Mouse (Mus musculus) megakaryocyte, embryonic 14.5 days (primary cell): ENCODE results near the gene Sema5b. TPM values are rescaled to one million over a fixed set of nuclear protein-coding genes. Genes with fewer than 3 reads are reported as not detected.
A peak's percentile ranks its signal among the peaks of the same experiment; 100 is the strongest.

Experiments
- H3K27me3 ChIP-seq: replicated peaks from 2 replicates; pipeline ENCODE3; 2012; ENCODE audit warnings: inconsistent platforms
- H3K36me3 ChIP-seq: replicated peaks from 2 replicates; pipeline ENCODE3; 2012; ENCODE audit warnings: low read length, inconsistent platforms, mixed read lengths
- H3K4me1 ChIP-seq: 2 replicates; pipeline ENCODE4 v1.6.1; 2012; ENCODE audit warnings: inconsistent platforms
- H3K4me3 ChIP-seq: replicated peaks from 2 replicates; pipeline ENCODE3; 2012; ENCODE audit warnings: moderate library complexity, mild to moderate bottlenecking, inconsistent platforms
- H3K9me3 ChIP-seq: 2 replicates; pipeline ENCODE4 v1.6.1; 2012; ENCODE audit warnings: inconsistent platforms
- FLI1 ChIP-seq: IDR thresholded peaks from 2 replicates; pipeline ENCODE4 v1.6.1; 2012; ENCODE audit warnings: low read length, inconsistent platforms, mixed read lengths
- GATA1 ChIP-seq: IDR thresholded peaks from 3 replicates; pipeline ENCODE4 v1.6.1; 2012; ENCODE audit warnings: mixed read lengths, low read length, inconsistent platforms, borderline replicate concordance
- polyA plus RNA-seq: library from polyadenylated mRNA; stranded (reverse); fragments of >175 nt; gene quantifications from 2 replicates; pipeline ENCODE4 v1.2.3, GENCODE M21; 2012; ENCODE audit warnings: low replicate concordance; ENCODE audit not compliant: insufficient read depth

Gene Sema5b
- polyA plus RNA-seq, 1 experiment = not detected

- no peak overlapping the region for H3K4me3 ChIP-seq
- peaks cover 12% of the 10 kb centered on the region; the same call in 1 of the 2 replicates for H3K9me3 ChIP-seq
- peaks cover 5% of the 10 kb centered on the region; the same call in 1 of the 2 replicates for H3K4me1 ChIP-seq
- no peaks in the 10 kb centered on the region for H3K36me3 ChIP-seq
- peaks cover 38% of the 10 kb centered on the region for H3K27me3 ChIP-seq
- no peak for TF ChIP-seq GATA1
- TF ChIP-seq FLI1 = no peak
These were observed 123.0 kb downstream of the Sema5b start for GRCm38 (mm10) chr16:35663831-35664414.

GRCm38 (mm10) chr16:35664847-35665246 lies 123.9 kb downstream of the Sema5b start:
- Histone ChIP-seq H3K27me3 (peaks cover 30% of the 10 kb centered on the region), H3K4me3 (no peak overlapping the region), H3K36me3 (no peaks in the 10 kb centered on the region), H3K9me3 (peaks cover 5% of the 10 kb centered on the region; the same call in 1 of the 2 replicates), H3K4me1 (peaks cover 5% of the 10 kb centered on the region; the same call in 1 of the 2 replicates)
- no peak for TF ChIP-seq FLI1
- no peak for TF ChIP-seq GATA1

- H3K27me3 ChIP-seq = peaks cover 16% of the 10 kb centered on the region
- peaks cover 9% of the 10 kb centered on the region for H3K4me1 ChIP-seq
- peak overlapping the region; percentile 33 for H3K4me3 ChIP-seq
- no peaks in the 10 kb centered on the region for H3K36me3 ChIP-seq
- TF ChIP-seq GATA1 (no peak), FLI1 (no peak)
- H3K9me3 ChIP-seq = peaks cover 9% of the 10 kb centered on the region
These were observed 136.7 kb downstream of the Sema5b start for GRCm38 (mm10) chr16:35677511-35678113.

DNA sequence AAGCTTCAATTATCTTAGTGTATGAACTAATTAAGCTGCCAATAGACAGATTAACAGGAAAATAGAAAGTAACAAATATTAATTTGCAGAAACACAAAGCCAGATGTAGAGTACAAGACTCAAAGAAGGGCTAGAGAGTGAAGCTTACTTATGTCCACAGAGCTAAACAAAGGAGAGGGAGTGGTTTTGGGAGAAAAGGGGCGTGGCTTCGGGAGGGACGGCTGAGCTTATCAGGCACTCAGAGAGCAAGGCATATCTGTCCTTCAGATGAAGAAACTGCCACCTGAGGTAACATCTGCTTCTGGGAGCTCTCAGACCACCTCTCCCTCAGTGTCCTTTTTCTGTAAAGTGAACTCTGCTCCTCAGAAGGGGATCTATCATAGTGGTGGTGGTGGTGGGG lies 137.5 kb downstream of the Sema5b start:
- H3K4me1 ChIP-seq = peaks cover 9% of the 10 kb centered on the region

DNA sequence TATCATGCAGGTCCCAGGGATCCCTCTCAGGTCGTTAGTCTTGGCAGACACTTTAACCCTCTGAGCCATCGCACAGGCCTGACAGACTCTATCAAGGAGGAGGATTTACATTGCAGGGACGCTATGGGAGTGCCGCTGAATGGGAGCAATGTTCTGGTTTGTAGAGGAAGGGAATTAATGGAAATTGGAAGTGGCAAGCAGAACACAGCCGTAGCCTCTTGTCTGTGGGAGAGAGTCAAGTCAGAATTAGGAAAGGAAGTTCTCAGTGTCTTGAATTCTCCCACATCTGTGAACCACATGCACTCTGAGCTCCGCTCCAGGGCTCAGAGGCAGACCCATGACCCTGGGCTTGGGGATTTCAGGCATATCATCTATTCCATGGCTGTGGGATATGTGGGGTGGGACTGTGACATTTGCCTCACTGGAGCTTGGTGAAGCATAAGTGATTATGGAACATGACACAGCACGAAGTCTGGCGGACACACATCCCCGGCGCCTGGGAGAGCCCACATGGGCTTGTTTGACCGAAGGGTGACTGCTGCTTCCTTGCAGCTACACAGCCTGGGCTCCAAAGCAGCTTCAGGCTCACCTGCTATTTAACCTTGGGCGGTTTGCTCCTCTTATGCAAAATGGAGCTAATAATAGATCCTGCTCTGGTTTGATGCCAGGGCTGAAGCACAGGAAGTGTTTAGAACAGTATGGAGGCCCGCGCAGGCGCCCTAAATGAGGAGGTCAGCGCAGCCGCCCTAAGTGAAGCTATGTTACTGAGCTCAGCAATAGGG lies 140.6 kb downstream of the Sema5b start:
- peaks cover 13% of the 10 kb centered on the region for H3K27me3 ChIP-seq
- H3K9me3 ChIP-seq = no peaks in the 10 kb centered on the region
- H3K4me3 ChIP-seq = no peak overlapping the region
- TF ChIP-seq GATA1 (no peak), FLI1 (no peak)
- H3K36me3 ChIP-seq = no peaks in the 10 kb centered on the region
- H3K4me1 ChIP-seq = peaks cover 9% of the 10 kb centered on the region

More for the DNA sequence above, 137.5 kb downstream of the Sema5b start:
- TF ChIP-seq GATA1 (no peak), FLI1 (no peak)
- peaks cover 12% of the 10 kb centered on the region for H3K27me3 ChIP-seq
- no peak overlapping the region for H3K4me3 ChIP-seq
- H3K9me3 ChIP-seq = peaks cover 6% of the 10 kb centered on the region
- no peaks in the 10 kb centered on the region for H3K36me3 ChIP-seq

DNA sequence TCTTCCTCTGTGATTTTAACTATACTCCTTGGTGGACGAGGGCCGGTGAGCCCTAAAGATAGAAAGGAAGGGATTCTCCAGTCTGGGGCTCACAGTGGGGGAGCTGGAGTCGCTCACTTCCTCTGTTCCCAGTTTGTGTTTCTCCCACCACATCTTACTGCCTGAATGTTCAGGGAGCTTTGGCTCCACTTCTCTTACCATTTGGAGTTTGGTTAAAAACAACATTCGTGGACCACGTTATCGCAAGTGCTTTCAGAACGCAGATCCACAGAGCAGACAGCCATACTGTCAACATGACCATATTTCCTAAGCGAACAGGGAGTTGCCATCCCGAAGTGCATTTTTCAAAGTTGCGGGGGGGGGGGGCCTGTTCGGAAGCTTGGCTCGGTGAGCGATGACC lies 144.1 kb downstream of the Sema5b start:
- TF ChIP-seq GATA1 (no peak), FLI1 (no peak)
- Histone ChIP-seq H3K36me3 (no peaks in the 10 kb centered on the region), H3K9me3 (no peaks in the 10 kb centered on the region), H3K27me3 (peaks cover 10% of the 10 kb centered on the region), H3K4me3 (no peak overlapping the region), H3K4me1 (no peaks in the 10 kb centered on the region)

DNA sequence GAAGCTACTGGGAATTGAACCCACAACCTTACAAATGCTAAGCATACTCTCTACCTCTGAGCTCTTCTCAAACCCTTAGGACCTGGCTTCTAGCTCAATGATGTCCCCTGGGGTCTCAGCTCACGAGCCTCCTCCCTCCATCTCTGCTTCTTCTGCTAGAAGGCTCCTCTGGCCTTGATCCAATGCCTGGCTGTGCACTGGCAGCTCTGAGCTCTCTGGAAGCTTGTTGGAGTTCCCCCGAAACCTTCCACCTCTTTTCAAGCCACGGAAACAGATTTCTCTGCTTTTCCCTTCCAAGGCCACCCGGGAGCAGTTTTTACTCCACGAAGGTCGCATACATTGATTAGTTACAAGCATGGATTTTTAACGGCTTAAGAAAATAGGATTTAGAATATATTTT lies 145.5 kb downstream of the Sema5b start:
- Histone ChIP-seq H3K4me1 (no peaks in the 10 kb centered on the region), H3K4me3 (no peak overlapping the region), H3K27me3 (peaks cover 10% of the 10 kb centered on the region), H3K36me3 (no peaks in the 10 kb centered on the region), H3K9me3 (no peaks in the 10 kb centered on the region)
- TF ChIP-seq GATA1 (no peak), FLI1 (no peak)

DNA sequence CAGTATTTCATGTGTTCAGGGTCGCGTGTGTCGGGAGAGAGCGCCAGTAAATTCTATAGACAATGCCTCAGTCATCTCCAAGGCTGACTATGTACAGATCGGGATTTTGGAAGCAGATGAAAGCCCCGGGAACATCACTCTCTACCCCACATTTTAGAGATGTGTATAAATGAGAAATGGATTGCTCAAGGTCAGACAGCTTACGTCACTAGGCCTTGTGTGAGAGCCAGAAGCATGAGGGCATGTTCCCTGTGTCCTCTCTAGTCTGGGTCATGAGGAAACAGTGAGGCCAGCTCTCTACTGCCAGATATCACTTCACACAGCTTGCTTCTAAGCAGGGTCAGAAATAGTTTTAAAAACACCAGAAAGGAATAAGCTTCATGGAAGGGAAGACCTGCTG lies 150.7 kb downstream of the Sema5b start:
- peaks cover 8% of the 10 kb centered on the region for H3K9me3 ChIP-seq
- no peak for TF ChIP-seq GATA1
- no peak for TF ChIP-seq FLI1
- no peaks in the 10 kb centered on the region for H3K36me3 ChIP-seq
- no peak overlapping the region for H3K4me3 ChIP-seq
- no peaks in the 10 kb centered on the region for H3K4me1 ChIP-seq
- peaks cover 7% of the 10 kb centered on the region for H3K27me3 ChIP-seq

- TF ChIP-seq FLI1 (no peak), GATA1 (no peak)
- peaks cover 8% of the 10 kb centered on the region for H3K9me3 ChIP-seq
- H3K36me3 ChIP-seq = no peaks in the 10 kb centered on the region
These were observed 153.4 kb downstream of the Sema5b start for GRCm38 (mm10) chr16:35694250-35694846.

More at GRCm38 (mm10) chr16:35694250-35694846, 153.4 kb downstream of the Sema5b start:
- H3K27me3 ChIP-seq = peaks cover 6% of the 10 kb centered on the region
- H3K4me1 ChIP-seq = no peaks in the 10 kb centered on the region
- H3K4me3 ChIP-seq = no peak overlapping the region
